Mouse (Mus musculus) MEL (cell line): ENCODE results near the gene Rbfox3. TPM values are rescaled to one million over a fixed set of nuclear protein-coding genes. Genes with fewer than 3 reads are reported as not detected.

ENCODE experiments used
- DNase-seq: peaks from one replicate; pipeline ENCODE4 v3.0.0; 2011; ENCODE audit warnings: low read depth, low spot score
- H3K27ac ChIP-seq: 2 replicates; pipeline ENCODE4 v1.5.1; 2012; ENCODE audit warnings: low read depth, mild to moderate bottlenecking, control low read depth, low read length, moderate library complexity; ENCODE audit not compliant: control insufficient read depth
- H3K27me3 ChIP-seq, 2 experiments: fragments of 150-350 bp in 1 of 2; sonication (generic) in 1 of 2; 2 replicates each; pipeline ENCODE4 v1.6.1; 2012; ENCODE audit warnings: low read length in 2 of 2, mild to moderate bottlenecking in 2 of 2, improper control_type of control experiment in 1 of 2, moderate library complexity in 1 of 2; ENCODE audit not compliant: insufficient read depth in 2 of 2, control insufficient read depth in 1 of 2
- H3K36me3 ChIP-seq, 2 experiments: 2 replicates each; pipeline ENCODE4 v1.6.1; 2012 to 2014; ENCODE audit warnings: low read length in 2 of 2, improper control_type of control experiment in 1 of 2, inconsistent platforms in 1 of 2, mild to moderate bottlenecking in 1 of 2; ENCODE audit not compliant: insufficient read depth in 2 of 2, control insufficient read depth in 1 of 2
- H3K4me1 ChIP-seq, 2 experiments: fragments of 150-350 bp in 1 of 2; sonication (generic) in 1 of 2; 2 replicates each; pipeline ENCODE4 v1.6.1; 2012; ENCODE audit warnings: low read length in 2 of 2, improper control_type of control experiment in 1 of 2, mild to moderate bottlenecking in 1 of 2; ENCODE audit not compliant: insufficient read depth in 2 of 2, control insufficient read depth in 1 of 2
- H3K4me3 ChIP-seq, 2 experiments: fragments of 150-350 bp in 1 of 2; sonication (generic) in 1 of 2; 2 replicates each; pipeline ENCODE4 v1.5.1; 2012; ENCODE audit warnings: low read depth in 2 of 2, low read length in 2 of 2, mild to moderate bottlenecking in 2 of 2, moderate library complexity in 2 of 2, control low read depth in 1 of 2, improper control_type of control experiment in 1 of 2; ENCODE audit not compliant: control insufficient read depth in 1 of 2, insufficient read depth in 1 of 2
- H3K79me2 ChIP-seq: 2 replicates; pipeline ENCODE4 v1.6.1; 2012; ENCODE audit warnings: mild to moderate bottlenecking, low read length, moderate library complexity; ENCODE audit not compliant: control insufficient read depth, poor library complexity, insufficient read depth
- H3K9ac ChIP-seq: 2 replicates; pipeline ENCODE4 v1.6.1; 2012; ENCODE audit warnings: low read depth, mild to moderate bottlenecking, control low read depth, low read length, moderate library complexity; ENCODE audit not compliant: control insufficient read depth, poor library complexity, severe bottlenecking
- H3K9me3 ChIP-seq: fragments of 150-350 bp; sonication (generic); replicated peaks from 2 replicates; pipeline ENCODE4 v1.6.1; 2012; ENCODE audit warnings: mild to moderate bottlenecking, low read length, improper control_type of control experiment, moderate library complexity; ENCODE audit not compliant: insufficient read depth
- CHD1 ChIP-seq: IDR thresholded peaks from 2 replicates; pipeline ENCODE4 v1.6.1; 2012; ENCODE audit warnings: low read depth, mild to moderate bottlenecking, inconsistent platforms, low read length, improper control_type of control experiment
- CHD2 ChIP-seq: IDR thresholded peaks from 2 replicates; pipeline ENCODE4 v1.6.1; 2011; ENCODE audit warnings: low read length, improper control_type of control experiment
- CTCF ChIP-seq, 3 experiments: IDR thresholded peaks in 2 of 3; conservative IDR thresholded peaks in 1 of 3; 2 replicates each; pipeline ENCODE4 v1.5.1; 2011 to 2012; ENCODE audit warnings: low read length in 3 of 3, low read depth in 2 of 3, mild to moderate bottlenecking in 2 of 3, improper control_type of control experiment in 1 of 3, inconsistent platforms in 1 of 3, mixed read lengths in 1 of 3, moderate library complexity in 1 of 3; ENCODE audit not compliant: control insufficient read depth in 1 of 3, insufficient read depth in 1 of 3, poor library complexity in 1 of 3, severe bottlenecking in 1 of 3
- EP300 ChIP-seq, 2 experiments: IDR thresholded peaks; 2 replicates each; pipeline ENCODE4 v1.6.1; 2011; ENCODE audit warnings: improper control_type of control experiment in 2 of 2, low read length in 2 of 2, low read depth in 1 of 2, mild to moderate bottlenecking in 1 of 2
- GATA1 ChIP-seq: IDR thresholded peaks from 2 replicates; pipeline ENCODE4 v1.6.1; 2011; ENCODE audit warnings: low read depth, low read length, improper control_type of control experiment
- HCFC1 ChIP-seq: IDR thresholded peaks from 2 replicates; pipeline ENCODE4 v1.6.1; 2012; ENCODE audit warnings: low read depth, mild to moderate bottlenecking, inconsistent platforms, low read length, improper control_type of control experiment, moderate library complexity
- MAFK ChIP-seq: IDR thresholded peaks from 2 replicates; pipeline ENCODE4 v1.6.1; 2011; ENCODE audit warnings: low read depth, mild to moderate bottlenecking, low read length, improper control_type of control experiment, borderline replicate concordance
- MAX ChIP-seq: IDR thresholded peaks from 2 replicates; pipeline ENCODE4 v1.6.1; 2011; ENCODE audit warnings: low read length, improper control_type of control experiment
- MAZ ChIP-seq: IDR thresholded peaks from 2 replicates; pipeline ENCODE4 v1.6.1; 2012; ENCODE audit warnings: low read depth, mild to moderate bottlenecking, inconsistent platforms, low read length, improper control_type of control experiment
- MXI1 ChIP-seq: IDR thresholded peaks from 2 replicates; pipeline ENCODE4 v1.6.1; 2011; ENCODE audit warnings: mild to moderate bottlenecking, low read depth, low read length, improper control_type of control experiment
- MYC ChIP-seq: IDR thresholded peaks from 2 replicates; pipeline ENCODE4 v1.6.1; 2011; ENCODE audit warnings: low read depth, mild to moderate bottlenecking, low read length, improper control_type of control experiment, moderate library complexity
- NRF1 ChIP-seq: IDR thresholded peaks from 2 replicates; pipeline ENCODE4 v1.6.1; 2014; ENCODE audit warnings: low read depth, mild to moderate bottlenecking, inconsistent platforms, low read length, improper control_type of control experiment, moderate library complexity; ENCODE audit not compliant: poor library complexity, insufficient read depth, severe bottlenecking
- RCOR1 ChIP-seq: IDR thresholded peaks from 2 replicates; pipeline ENCODE4 v1.6.1; 2012; ENCODE audit warnings: low read depth, mild to moderate bottlenecking, inconsistent platforms, low read length, improper control_type of control experiment
- TAL1 ChIP-seq: IDR thresholded peaks from 2 replicates; pipeline ENCODE4 v1.6.1; 2012; ENCODE audit warnings: mild to moderate bottlenecking, inconsistent platforms, low read length, moderate library complexity, mixed read lengths
- UBTF ChIP-seq: IDR thresholded peaks from 2 replicates; pipeline ENCODE4 v1.6.1; 2012; ENCODE audit warnings: low read depth, mild to moderate bottlenecking, inconsistent platforms, low read length, improper control_type of control experiment, moderate library complexity, borderline replicate concordance; ENCODE audit not compliant: insufficient read depth
- USF1 ChIP-seq: IDR thresholded peaks from 2 replicates; pipeline ENCODE4 v1.6.1; 2014; ENCODE audit warnings: low read depth, mild to moderate bottlenecking, inconsistent platforms, low read length, improper control_type of control experiment, moderate library complexity
- ZC3H11A ChIP-seq: IDR thresholded peaks from 2 replicates; pipeline ENCODE4 v1.6.1; 2012; ENCODE audit warnings: low read depth, mild to moderate bottlenecking, inconsistent platforms, low read length, improper control_type of control experiment
- ZMIZ1 ChIP-seq: IDR thresholded peaks from 2 replicates; pipeline ENCODE4 v1.6.1; 2012; ENCODE audit warnings: low read depth, mild to moderate bottlenecking, inconsistent platforms, low read length, improper control_type of control experiment, moderate library complexity
- polyA plus RNA-seq, 2 experiments: library from polyadenylated mRNA; stranded (reverse) in 1 of 2; unstranded in 1 of 2; fragments of >175 nt in 1 of 2; fragments of >200 nt in 1 of 2; gene quantifications; 2 replicates each; pipeline versions ENCODE4 v1.2.1 to v1.2.4; 2012; ENCODE audit warnings: low replicate concordance in 2 of 2, low read depth in 1 of 2; ENCODE audit not compliant: insufficient read length in 2 of 2, insufficient read depth in 1 of 2, missing spikeins in 1 of 2
- total RNA-seq: library from RNA; depleted of rRNA; stranded (reverse); fragments of 300-350 nt; gene quantifications from 2 replicates; pipeline ENCODE4 v1.2.3, GENCODE M21; 2012

Rbfox3 gene
- total and polyA plus RNA-seq, 3 experiments: not detected

- DNase-seq: no peak
- TF ChIP-seq MAZ (no peak), ZMIZ1 (no peak), CHD1 (no peak), MYC (no peak), MAFK (no peak), HCFC1 (no peak), EP300 (IDR thresholded peaks at IDR 0.05; ENCODE audit: low read depth in 1 of 2, low read length in 2 of 2) (no peak), GATA1 (no peak)
- H3K9ac ChIP-seq: no peak overlapping the region
- no peak overlapping the region for H3K4me3 ChIP-seq
- no peaks in the 10 kb centered on the region for H3K9me3 ChIP-seq
- H3K27ac ChIP-seq: no peak overlapping the region
- H3K27me3 ChIP-seq: no peaks in the 10 kb centered on the region
- no peaks in the 10 kb centered on the region for H3K4me1 ChIP-seq
- H3K79me2 ChIP-seq: no peaks in the 10 kb centered on the region
- H3K36me3 ChIP-seq: no peaks in the 10 kb centered on the region
Observed at GRCm38 (mm10) chr11:118759228-118759627, 152.2 kb downstream of the Rbfox3 start.

- Histone ChIP-seq H3K4me1 (no peaks in the 10 kb centered on the region), H3K9ac (no peak overlapping the region), H3K79me2 (no peaks in the 10 kb centered on the region), H3K27me3 (no peaks in the 10 kb centered on the region), H3K27ac (no peak overlapping the region), H3K9me3 (no peaks in the 10 kb centered on the region), H3K4me3 (no peak overlapping the region), H3K36me3 (no peaks in the 10 kb centered on the region)
- TF ChIP-seq MXI1 (no peak), TAL1 (no peak), NRF1 (no peak), RCOR1 (no peak), USF1 (no peak), CHD1 (no peak), CTCF (IDR thresholded peaks at IDR 0.05 in 2 of 3, conservative IDR thresholded peaks at IDR 0.05 in 1 of 3; ENCODE audit: control insufficient read depth in 1 of 3, insufficient read depth in 1 of 3, low read depth in 2 of 3, low read length in 3 of 3, poor library complexity in 1 of 3, severe bottlenecking in 1 of 3) (no peak), EP300 (IDR thresholded peaks at IDR 0.05; ENCODE audit: low read depth in 1 of 2, low read length in 2 of 2) (no peak), MAX (no peak), ZMIZ1 (no peak), ZC3H11A (no peak), UBTF (no peak), CHD2 (no peak), GATA1 (no peak)
- no peak for DNase-seq
Observed at GRCm38 (mm10) chr11:118758277-118758990, 153.0 kb downstream of the Rbfox3 start.
